Mouse (Mus musculus): ENCODE data around the gene Mex3b. TPM values are rescaled to one million over a fixed set of nuclear protein-coding genes. Genes with fewer than 3 reads are reported as not detected.

Gene Mex3b
- polyA plus RNA-seq (2012; rRNA removed) = 54.8 and 61.3 TPM in 2 replicates

- Histone ChIP-seq H3K4me1 (ENCODE audit: control insufficient read depth, insufficient read depth, low read length) (peaks cover 16% of the 10 kb centered on the region), H3K27me3 (ENCODE audit: control insufficient read depth, insufficient read depth, low read length) (0 out of 2 replicates have a peak, but pooled peaks cover 2% of the 10 kb centered on the region), H3K4me3 (ENCODE audit: control insufficient read depth, low read depth, low read length) (peak within 1 kb of the TSS; percentile 94), H3K27ac (ENCODE audit: control insufficient read depth, insufficient read depth, low read depth, low read length) (peak within 1 kb of the TSS; percentile 82), H3K36me3 (ENCODE audit: control insufficient read depth, insufficient read depth, low read length) (no peaks in the 10 kb centered on the region)
- TF ChIP-seq POLR2A (IDR thresholded peaks at IDR 0.05; ENCODE audit: control insufficient read depth, low read depth, low read length) (no peak), CTCF (IDR thresholded peaks at IDR 0.05; ENCODE audit: control insufficient read depth, insufficient read depth, insufficient replicate concordance, low read depth, low read length) (no peak)
Measured at GRCm38 (mm10) chr7:82867271-82868121, at the start of gene Mex3b. Gene Mex3b (plus strand): TSS chr7:82867333.

DNA sequence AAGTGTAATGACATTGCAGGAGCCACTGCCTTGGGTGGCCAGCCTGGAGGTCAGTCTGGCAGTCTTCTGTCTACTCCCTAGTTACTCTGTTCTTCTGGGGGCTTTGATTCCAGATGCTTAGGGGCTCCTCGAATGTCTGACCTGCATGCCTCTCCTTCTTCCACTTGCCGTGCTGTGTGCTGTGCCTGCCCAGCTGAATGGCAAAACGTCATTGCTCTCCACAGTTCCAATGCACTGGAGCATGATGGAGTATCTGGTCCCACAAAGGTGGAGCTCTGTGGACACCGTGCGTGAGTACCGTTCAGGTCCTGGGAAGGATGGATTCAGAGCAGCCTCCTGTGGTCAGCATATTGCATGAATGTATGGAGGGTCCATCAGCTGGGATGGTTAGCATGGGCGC is 47.6 kb upstream of the Mex3b start:
- TF ChIP-seq POLR2A (IDR thresholded peaks at IDR 0.05; ENCODE audit: control insufficient read depth, low read depth, low read length) (no peak), CTCF (IDR thresholded peaks at IDR 0.05; ENCODE audit: control insufficient read depth, insufficient read depth, insufficient replicate concordance, low read depth, low read length) (no peak)
- no peaks in the 10 kb centered on the region for H3K36me3 ChIP-seq (ENCODE audit: control insufficient read depth, insufficient read depth, low read length)
- no peaks in the 10 kb centered on the region for H3K27me3 ChIP-seq (ENCODE audit: control insufficient read depth, insufficient read depth, low read length)
- no peak overlapping the region for H3K27ac ChIP-seq (ENCODE audit: control insufficient read depth, insufficient read depth, low read depth, low read length)
- H3K4me3 ChIP-seq (ENCODE audit: control insufficient read depth, low read depth, low read length) = no peak overlapping the region
- H3K4me1 ChIP-seq (ENCODE audit: control insufficient read depth, insufficient read depth, low read length) = no peaks in the 10 kb centered on the region

DNA sequence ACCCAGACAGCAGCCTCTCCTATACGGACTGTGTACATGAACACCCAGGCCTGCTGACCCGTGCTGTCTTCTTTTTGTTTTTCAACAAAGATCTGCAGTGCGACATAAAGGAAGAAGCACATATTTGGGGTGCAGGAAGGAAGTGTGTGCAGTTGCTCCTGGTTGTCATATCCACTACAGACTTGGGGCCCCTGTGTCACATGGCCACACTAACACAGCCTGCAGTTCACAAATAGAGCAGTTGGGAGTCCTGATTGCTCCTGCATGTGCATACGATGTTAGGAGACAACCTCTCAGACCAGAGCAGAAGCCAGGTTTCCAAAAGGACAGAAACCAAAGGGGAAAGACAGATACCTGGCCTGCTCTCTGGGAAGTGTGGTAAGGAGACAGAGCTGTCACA is 46.5 kb upstream of the Mex3b start:
- TF ChIP-seq CTCF (IDR thresholded peaks at IDR 0.05; ENCODE audit: control insufficient read depth, insufficient read depth, insufficient replicate concordance, low read depth, low read length) (no peak), POLR2A (IDR thresholded peaks at IDR 0.05; ENCODE audit: control insufficient read depth, low read depth, low read length) (no peak)

GRCm38 (mm10) chr7:82821501-82821900 is 45.6 kb upstream of the Mex3b start:
- Histone ChIP-seq H3K4me1 (ENCODE audit: control insufficient read depth, insufficient read depth, low read length) (no peaks in the 10 kb centered on the region), H3K4me3 (ENCODE audit: control insufficient read depth, low read depth, low read length) (no peak overlapping the region), H3K36me3 (ENCODE audit: control insufficient read depth, insufficient read depth, low read length) (no peaks in the 10 kb centered on the region), H3K27me3 (ENCODE audit: control insufficient read depth, insufficient read depth, low read length) (no peaks in the 10 kb centered on the region), H3K27ac (ENCODE audit: control insufficient read depth, insufficient read depth, low read depth, low read length) (no peak overlapping the region)
- TF ChIP-seq CTCF (IDR thresholded peaks at IDR 0.05; ENCODE audit: control insufficient read depth, insufficient read depth, insufficient replicate concordance, low read depth, low read length) (no peak), POLR2A (IDR thresholded peaks at IDR 0.05; ENCODE audit: control insufficient read depth, low read depth, low read length) (no peak)

More for the DNA sequence above, 46.5 kb upstream of the Mex3b start:
- no peaks in the 10 kb centered on the region for H3K4me1 ChIP-seq (ENCODE audit: control insufficient read depth, insufficient read depth, low read length)
- H3K4me3 ChIP-seq (ENCODE audit: control insufficient read depth, low read depth, low read length) = no peak overlapping the region
- no peaks in the 10 kb centered on the region for H3K36me3 ChIP-seq (ENCODE audit: control insufficient read depth, insufficient read depth, low read length)
- H3K27ac ChIP-seq (ENCODE audit: control insufficient read depth, insufficient read depth, low read depth, low read length) = no peak overlapping the region
- H3K27me3 ChIP-seq (ENCODE audit: control insufficient read depth, insufficient read depth, low read length) = no peaks in the 10 kb centered on the region

DNA sequence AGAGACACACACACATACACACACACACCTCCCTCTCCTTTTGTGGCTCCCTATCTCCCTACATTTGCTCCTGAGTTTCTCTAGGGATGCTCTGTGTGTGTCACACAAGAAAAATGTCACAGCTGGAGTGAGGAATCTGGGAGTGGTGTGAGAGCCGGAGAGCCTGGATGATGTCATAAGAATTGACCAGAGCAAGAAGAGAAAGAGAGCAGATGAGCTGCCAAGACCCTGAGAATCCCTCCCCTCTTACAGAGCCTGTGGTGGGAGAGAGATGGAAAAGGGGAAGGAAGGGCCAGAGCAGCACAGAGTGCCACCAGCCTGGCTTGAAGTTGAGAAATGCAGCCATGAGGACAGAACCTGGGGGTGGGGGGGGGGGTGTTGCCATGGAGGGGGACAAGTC is 44.6 kb upstream of the Mex3b start:
- no peak for TF ChIP-seq CTCF (IDR thresholded peaks at IDR 0.05; ENCODE audit: control insufficient read depth, insufficient read depth, insufficient replicate concordance, low read depth, low read length)
- TF ChIP-seq POLR2A (IDR thresholded peaks at IDR 0.05; ENCODE audit: control insufficient read depth, low read depth, low read length) = no peak
- no peaks in the 10 kb centered on the region for H3K36me3 ChIP-seq (ENCODE audit: control insufficient read depth, insufficient read depth, low read length)
- no peak overlapping the region for H3K27ac ChIP-seq (ENCODE audit: control insufficient read depth, insufficient read depth, low read depth, low read length)
- no peaks in the 10 kb centered on the region for H3K4me1 ChIP-seq (ENCODE audit: control insufficient read depth, insufficient read depth, low read length)
- no peak overlapping the region for H3K4me3 ChIP-seq (ENCODE audit: control insufficient read depth, low read depth, low read length)
- H3K27me3 ChIP-seq (ENCODE audit: control insufficient read depth, insufficient read depth, low read length) = no peaks in the 10 kb centered on the region

GRCm38 (mm10) chr7:82828193-82828592 is 38.9 kb upstream of the Mex3b start:
- H3K36me3 ChIP-seq (ENCODE audit: control insufficient read depth, insufficient read depth, low read length) = no peaks in the 10 kb centered on the region
- no peak overlapping the region for H3K4me3 ChIP-seq (ENCODE audit: control insufficient read depth, low read depth, low read length)
- no peaks in the 10 kb centered on the region for H3K4me1 ChIP-seq (ENCODE audit: control insufficient read depth, insufficient read depth, low read length)
- H3K27me3 ChIP-seq (ENCODE audit: control insufficient read depth, insufficient read depth, low read length) = no peaks in the 10 kb centered on the region
- no peak for TF ChIP-seq POLR2A (IDR thresholded peaks at IDR 0.05; ENCODE audit: control insufficient read depth, low read depth, low read length)
- no peak overlapping the region for H3K27ac ChIP-seq (ENCODE audit: control insufficient read depth, insufficient read depth, low read depth, low read length)

DNA sequence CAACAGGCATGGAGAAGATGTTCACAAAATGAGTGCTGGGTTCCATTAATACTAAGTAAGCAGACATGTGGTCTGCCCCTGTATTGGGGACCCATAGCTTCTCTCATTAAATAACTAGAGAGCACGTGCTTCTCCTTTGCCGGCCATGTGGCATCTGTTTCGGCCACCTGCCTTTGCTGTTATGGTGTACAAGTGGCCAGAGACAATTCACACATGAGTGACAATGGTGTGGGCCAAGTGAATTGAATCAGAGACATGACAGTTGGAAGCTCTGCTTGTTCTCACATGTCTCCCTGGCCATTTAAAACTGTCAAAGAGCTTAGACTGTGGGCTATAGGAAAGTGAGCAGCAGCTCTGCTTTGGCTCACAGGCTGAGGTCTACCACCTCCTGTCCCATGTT is 37.6 kb upstream of the Mex3b start:
- no peaks in the 10 kb centered on the region for H3K4me1 ChIP-seq (ENCODE audit: control insufficient read depth, insufficient read depth, low read length)
- no peaks in the 10 kb centered on the region for H3K27me3 ChIP-seq (ENCODE audit: control insufficient read depth, insufficient read depth, low read length)
- no peak overlapping the region for H3K27ac ChIP-seq (ENCODE audit: control insufficient read depth, insufficient read depth, low read depth, low read length)
- no peak overlapping the region for H3K4me3 ChIP-seq (ENCODE audit: control insufficient read depth, low read depth, low read length)
- H3K36me3 ChIP-seq (ENCODE audit: control insufficient read depth, insufficient read depth, low read length) = no peaks in the 10 kb centered on the region
- no peak for TF ChIP-seq CTCF (IDR thresholded peaks at IDR 0.05; ENCODE audit: control insufficient read depth, insufficient read depth, insufficient replicate concordance, low read depth, low read length)
- no peak for TF ChIP-seq POLR2A (IDR thresholded peaks at IDR 0.05; ENCODE audit: control insufficient read depth, low read depth, low read length)

All from testis, adult 2 months (tissue).